Mouse (Mus musculus) olfactory bulb, adult 2 months (tissue): ENCODE data around the gene Gm20604.

Experiments
- CTCF ChIP-seq: fragments of 200-500 bp; IDR thresholded peaks from 2 replicates; pipeline ENCODE4 v1.5.1; 2012; ENCODE audit warnings: low read depth, mild to moderate bottlenecking, low read length, moderate library complexity; ENCODE audit not compliant: insufficient read depth
- POLR2A ChIP-seq: fragments of 200-500 bp; IDR thresholded peaks from 2 replicates; pipeline ENCODE4 v1.6.1; 2012; ENCODE audit warnings: mild to moderate bottlenecking, low read depth, low read length, moderate library complexity; ENCODE audit not compliant: insufficient read depth

DNA sequence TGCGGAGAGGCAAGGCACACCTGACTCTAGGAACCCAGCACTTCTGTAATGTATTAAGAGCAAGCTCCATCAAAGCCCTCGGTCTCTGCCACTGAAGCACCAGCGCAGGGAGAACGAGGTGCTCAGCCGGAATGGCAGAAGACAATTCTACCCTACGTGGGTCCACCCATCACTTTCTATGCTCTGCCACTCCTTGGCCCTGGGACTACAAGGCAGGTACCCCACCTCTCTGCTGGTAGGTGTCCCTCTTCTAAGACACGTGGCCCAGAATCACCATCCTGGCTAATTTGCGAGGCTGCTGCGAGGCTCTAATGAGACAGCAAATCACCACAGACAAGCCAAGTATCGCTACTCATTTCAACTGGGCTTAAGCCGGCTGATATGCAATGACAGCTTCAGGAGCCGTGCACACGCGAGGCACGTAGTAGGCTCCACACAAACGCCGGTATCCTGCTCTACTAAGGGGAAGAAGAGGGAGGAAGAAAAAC, 54.5 kb downstream of the Gm20604 start:
- TF ChIP-seq CTCF (no peak), POLR2A (no peak)
